Mouse (Mus musculus): ENCODE measurements at regions not wholly inside any gene's neighbourhood (a gene's known extent, or its start where the extent isn't known, plus 50 kb on each side); places are given as distances from the start of the nearest gene placed in this dataset.

GRCm38 (mm10) chr19:30289721-30290120, 57.0 kb downstream of the Mbl2 start:
- DNase-seq = no peak

DNA sequence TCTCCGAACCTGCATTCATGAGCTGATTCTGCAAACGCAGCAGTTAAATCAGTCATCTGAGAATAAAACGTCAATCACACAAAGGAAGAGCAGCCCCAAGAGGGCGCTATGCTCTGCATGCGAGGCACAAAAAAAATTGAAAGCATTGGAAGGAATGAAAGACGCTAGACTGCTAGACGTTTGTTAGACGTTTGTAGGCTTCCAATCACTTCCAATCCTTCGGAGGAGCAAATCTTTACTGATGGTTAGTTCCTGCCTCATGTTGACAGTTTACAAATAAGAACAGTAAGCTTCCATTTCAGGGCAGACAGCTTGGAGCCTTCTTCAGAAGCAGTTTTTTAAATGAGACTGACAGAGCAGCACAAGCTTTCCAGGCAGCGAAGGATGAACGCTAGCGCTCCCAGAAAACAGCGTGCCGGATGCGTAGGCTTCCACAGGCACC, 62.5 kb downstream of the Mbl2 start:
- DNase-seq = peak; percentile 8

GRCm38 (mm10) chr19:30296024-30296423, 63.3 kb downstream of the Mbl2 start:
- DNase-seq = no peak

DNA sequence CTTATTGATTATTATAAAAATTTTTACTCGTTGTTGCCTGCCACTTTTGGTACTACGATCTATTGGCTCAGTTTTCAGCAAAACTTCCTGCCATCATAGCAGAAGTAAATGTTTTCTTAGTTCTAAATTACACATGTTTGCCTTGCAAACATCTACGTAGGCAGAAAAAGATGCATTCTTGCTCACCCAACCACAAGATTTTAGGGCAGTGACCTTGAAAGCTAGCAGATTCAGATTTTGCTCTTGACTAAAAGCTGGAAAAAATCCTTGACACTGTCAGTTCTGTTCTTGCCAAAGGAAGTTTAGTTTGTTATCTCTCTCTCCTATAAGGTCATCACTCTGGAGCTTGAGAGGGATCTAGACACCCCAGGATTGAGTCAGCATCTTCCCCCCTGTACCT, 66.8 kb downstream of the Mbl2 start:
- DNase-seq = no peak

GRCm38 (mm10) chr19:30302281-30302680, 69.5 kb downstream of the Mbl2 start:
- no peak for DNase-seq

- no peak for DNase-seq
Observed at GRCm38 (mm10) chr19:30306379-30306778, 73.6 kb downstream of the Mbl2 start.

DNA sequence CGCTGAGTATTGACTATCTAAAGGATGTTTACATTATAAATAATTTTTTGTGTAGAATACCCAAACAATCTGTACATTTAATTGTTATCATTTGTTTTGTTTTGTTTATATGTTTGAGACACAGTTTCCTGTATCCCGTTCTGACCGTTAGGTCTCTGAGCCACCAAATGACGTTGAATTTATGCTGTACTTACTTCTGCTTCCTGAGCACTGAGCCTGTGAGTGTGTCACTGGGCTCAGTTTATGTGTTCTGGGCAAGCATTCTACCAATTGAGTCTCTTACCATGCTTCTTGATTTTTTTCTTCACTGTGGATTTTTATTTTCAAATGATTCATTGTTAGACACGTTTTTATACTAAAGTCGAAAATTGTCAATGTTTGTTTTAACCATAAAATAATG, 74.2 kb downstream of the Mbl2 start:
- DNase-seq = no peak

- DNase-seq = no peak
Observed at GRCm38 (mm10) chr19:30317314-30317713, 84.6 kb downstream of the Mbl2 start.

DNA sequence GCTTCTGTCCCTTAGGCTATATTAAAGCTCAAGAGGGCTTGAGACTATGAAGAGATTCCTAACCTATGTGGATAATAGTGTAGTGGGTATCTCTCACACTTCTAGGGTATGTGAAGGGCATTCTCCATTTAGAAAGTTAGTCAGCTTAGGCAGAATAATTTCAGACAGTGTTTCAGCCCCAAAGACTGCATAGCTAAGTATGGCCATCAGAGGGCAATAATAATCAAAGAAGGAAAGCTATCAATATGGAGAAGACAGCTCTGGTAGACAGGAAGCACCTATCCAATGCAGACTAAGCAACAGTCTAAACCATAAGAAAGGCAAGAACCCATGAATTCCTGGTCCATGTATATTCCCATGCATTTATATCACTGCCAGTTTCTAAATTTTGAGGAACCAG, 95.0 kb downstream of the Mbl2 start:
- no peak for DNase-seq

DNA sequence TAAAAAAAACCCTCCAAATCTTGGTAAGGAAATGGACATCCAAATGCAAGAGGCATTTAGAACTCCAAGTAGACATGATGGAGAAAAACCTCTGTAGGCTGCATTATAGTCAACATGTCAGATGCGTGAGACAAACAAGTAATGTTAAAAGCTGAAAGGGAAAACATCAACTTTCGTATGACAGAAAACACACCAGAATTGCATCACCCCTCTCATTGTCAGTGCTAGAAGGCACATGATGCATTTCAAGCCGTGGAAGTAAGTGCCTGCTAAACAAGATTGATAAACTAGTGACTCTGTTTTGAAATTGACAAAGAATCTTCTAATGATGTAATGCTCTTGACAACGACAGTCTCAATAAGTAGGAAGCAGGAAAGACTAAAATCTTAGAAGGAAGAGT, 96.1 kb downstream of the Mbl2 start:
- DNase-seq = no peak

DNA sequence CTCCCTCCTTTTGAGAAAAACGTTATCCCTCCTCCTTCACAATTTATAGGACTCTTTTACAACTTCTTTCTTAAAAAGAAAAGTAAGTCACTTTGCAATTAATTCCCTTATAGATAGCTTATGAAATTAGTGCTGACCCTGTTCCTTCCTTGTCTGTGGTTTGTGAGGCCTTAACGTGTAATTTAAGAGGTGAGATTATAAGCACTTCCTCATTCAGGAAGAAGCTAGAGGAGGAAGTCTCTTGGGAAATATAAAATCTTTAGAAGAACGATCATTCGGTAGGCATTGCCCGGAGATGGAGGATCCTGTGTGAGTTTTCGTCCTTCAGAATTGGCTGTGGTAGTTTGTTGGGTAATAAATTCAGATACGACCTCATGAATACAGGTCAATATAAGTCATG, 98.0 kb downstream of the Mbl2 start:
- DNase-seq = no peak

- DNase-seq = no peak
Observed at GRCm38 (mm10) chr19:30331850-30332249, 99.1 kb downstream of the Mbl2 start.

DNA sequence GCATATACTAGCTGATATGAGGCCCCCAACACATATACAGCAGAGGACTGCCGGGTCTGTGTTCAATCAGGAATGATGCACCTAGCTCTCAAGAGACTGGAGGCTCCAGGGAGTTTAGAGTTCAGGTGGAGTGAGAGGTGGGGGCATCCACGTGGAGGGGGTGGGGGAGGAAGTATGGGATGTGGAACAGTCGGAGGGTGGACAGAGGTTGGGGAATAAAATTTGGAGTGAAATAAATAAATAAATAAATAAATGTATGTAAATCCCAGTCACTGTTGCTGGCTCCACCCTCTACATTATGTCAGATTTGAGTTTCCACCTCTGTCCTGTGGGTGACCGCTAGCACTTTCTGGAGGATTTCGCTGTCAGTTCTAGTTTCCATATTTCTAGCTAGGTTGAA, 111.7 kb downstream of the Mbl2 start:
- DNase-seq = no peak

DNA sequence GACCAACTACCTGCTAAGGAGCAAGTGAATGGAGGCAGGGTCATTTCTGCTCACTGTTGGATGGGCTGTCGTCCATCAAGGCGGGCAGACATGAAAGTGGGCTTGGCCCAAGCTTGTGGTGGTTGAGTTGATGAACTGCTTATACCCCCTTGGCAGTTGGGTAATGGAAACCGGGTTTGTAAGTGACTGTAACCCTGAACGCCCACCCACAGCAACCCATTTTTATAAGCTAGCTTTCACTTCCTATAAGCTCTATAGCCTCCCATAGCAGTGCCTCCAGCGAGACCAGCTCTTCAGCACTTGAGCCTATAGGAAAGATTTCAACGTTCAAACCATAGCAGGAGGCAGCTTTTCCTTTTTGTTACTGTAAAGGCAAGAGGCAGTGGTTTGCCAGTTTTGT, 116.2 kb downstream of the Mbl2 start:
- DNase-seq = no peak

DNA sequence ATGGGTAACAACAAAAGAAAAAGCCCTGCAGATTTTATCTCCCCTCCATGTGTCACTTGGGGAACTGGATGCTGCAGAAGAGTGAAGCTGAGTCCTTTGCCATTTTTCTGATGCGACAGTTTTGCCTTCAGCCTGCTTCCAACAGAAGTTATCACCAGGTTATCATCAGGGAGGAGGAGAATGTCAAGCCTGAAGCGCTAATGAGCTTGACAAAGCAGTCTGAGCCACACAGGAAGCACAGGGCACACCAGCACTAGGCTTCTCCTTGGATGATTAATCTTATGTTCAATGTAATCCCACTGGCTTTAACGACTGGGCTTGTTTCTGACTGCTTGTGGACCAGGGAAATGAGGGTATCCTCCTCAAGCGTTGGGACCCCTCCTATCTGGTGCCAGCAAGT, 122.2 kb downstream of the Mbl2 start:
- no peak for DNase-seq

DNA sequence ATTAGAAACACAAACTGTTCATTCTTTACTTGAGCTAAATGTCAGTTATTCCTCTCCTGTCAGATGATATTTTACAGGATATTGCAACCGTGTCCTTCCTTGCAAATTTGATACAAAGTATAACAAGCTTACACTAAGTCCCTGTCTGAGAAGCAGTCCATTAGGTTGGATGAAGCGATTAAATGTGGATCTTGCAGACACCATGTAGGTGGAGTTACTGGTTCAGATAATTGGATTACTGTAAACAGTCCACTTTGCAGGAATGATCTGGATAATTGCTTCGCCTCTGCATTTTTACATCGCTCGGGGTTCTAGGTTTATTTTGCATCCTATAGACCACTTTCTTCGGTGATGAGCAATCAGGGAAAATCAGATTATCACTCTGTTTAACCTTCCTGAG, 126.2 kb downstream of the Mbl2 start:
- no peak for DNase-seq

- DNase-seq = no peak
Observed at GRCm38 (mm10) chr19:30371901-30372300, 139.2 kb downstream of the Mbl2 start.

DNA sequence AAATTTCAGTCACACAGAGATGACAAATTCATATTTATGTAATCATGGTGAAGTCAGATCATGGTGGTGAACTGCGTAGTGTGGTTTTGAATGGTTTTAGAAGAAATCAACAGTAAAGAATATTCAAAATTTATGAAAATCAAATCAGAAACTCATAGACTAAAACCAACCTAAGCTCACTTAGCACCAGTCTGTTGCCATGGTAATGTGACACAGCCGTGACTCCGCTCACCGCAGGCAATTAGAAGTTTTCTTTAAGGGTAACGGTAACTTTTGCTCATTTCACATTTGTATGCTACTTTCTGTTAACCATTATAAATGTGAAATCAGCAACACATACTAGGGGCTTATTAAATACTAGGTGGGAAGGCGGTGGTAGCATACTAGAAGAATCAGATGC, 147.0 kb downstream of the Mbl2 start:
- DNase-seq = no peak

DNA sequence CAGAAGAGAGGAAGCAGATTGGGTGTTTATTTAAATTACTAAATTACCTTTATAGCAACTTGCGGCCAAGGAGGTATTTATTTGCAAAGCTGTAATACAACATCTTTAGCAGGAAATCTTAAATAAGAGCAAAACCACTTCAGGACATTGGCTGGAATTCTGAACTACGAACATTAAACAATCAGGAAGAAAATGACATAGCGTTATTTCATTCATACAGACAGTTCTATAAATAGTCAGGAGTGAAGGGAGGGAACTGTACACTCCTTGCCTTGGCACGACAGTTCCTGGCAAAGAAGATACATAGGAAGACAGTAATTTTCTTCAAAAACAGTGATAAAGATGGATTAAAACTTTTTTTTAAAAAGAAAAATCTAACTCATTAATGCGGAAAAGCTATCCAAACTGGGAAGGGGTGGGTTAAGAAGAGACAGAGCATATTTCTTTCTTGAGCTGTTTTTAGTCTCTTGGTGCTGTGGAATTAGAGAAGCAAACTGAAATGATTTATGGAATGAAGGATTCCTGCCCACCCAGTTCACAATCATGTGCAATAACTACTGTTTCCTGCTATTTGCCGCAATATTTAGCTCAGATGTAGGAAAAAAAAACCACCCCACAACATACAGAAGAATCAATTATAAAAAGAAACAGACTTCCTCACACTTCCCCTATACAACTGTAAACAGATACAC, 147.9 kb downstream of the Mbl2 start:
- DNase-seq = no peak

DNA sequence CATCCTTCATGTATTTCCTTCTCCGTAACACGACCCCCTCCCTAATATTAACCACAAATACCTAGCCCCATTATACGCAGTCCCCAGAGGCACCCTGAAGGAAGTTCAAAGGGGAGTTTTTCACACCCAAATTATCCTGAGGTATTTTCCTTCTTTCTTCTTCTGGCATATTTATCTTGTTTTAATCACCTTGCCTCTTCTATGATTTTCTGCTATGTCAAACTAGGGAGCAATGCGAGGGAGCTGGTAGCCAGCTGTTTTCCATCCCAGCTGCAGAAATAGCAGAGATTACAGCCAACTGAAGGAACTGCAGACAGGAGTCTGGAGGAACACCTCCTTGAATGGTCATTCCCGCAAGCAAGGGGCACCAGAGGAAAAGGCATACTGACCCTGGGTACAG, 155.7 kb downstream of the Dkk1 start:
- no peak for DNase-seq

- DNase-seq = no peak
Observed at GRCm38 (mm10) chr19:30406943-30407342, 142.5 kb downstream of the Dkk1 start.

DNA sequence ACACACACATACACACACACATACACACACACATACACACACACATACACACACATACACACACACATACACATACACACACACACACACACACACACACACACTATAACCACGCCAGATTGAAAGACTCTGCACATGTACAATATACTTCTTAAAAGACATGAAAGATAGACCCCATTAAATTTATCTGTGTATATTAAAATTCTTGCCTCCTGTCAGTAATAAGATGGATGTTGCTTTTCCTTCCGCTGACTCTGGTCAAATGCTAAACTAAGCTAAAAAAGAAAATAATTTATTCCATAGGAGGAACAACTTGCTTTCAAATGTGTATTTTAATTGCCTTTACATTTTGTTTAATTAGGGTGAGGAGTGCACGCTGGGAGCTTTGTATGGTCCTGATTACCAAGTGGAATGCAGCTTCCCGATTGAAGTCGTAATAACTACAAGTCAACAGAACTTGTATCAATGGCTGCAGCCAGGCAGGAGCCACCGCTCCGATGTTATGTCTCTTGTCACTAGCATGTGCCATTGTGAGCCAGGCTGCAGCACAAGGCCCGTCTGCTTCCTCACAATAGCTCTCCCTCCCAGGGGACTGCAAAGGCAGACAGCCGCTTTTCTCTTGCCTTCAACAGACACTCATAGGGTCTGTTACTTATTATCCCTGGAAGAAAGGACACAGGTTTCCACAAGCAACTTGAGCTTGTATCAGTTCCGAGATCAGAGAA, 129.7 kb downstream of the Dkk1 start:
- no peak for DNase-seq

GRCm38 (mm10) chr19:30425627-30426026, 123.8 kb downstream of the Dkk1 start:
- no peak for DNase-seq

DNA sequence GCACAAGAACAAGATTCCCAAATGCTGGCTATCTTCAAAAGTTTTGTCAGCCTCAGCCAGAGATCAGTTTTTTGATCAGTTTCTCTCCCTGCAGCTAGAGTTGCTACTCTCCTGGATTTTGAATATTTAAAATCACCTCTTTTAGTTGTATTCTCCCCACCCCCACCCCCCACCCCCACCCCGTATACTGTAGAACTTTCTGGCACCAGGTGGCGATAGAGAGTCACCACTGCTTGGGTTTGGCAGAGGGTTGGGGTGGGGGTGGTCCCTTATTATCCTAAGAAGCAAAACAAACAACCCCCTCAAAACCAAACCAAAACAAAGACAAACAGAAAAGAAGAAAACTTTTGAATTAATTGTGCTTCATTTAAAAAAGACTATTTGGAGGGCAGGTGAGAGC, 122.0 kb downstream of the Dkk1 start:
- DNase-seq = no peak

DNA sequence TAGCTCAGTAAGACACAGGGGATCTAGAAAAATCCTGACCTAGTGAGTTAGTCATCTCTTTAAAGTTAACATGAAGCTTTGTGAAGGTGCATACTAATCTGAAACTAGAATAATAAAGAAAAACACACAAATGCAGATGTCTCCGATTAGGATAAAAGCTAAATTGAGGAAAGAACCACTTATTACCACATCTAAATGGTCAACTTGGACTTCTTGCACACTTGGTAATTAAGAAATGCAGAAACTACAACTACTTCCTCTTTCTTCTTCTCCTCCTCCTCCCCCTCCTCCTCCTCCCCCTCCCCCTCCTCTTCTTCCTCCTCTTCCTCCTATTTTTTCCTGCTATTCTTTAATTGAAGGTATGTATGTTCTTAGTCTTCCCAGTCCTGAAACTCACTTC, 116.3 kb downstream of the Dkk1 start:
- DNase-seq = no peak

Data from right cerebral cortex, postnatal 25 days (tissue).